Mouse (Mus musculus) E14TG2a.4 (cell line): ENCODE measurements around the gene Dynlt1c.
"Not testable (repeated sequence)": the region's sequence is repeated elsewhere in the genome, so short reads cannot be mapped to it uniquely, and the experiment has no call there.

ENCODE experiments used
- CTCF ChIP-seq: conservative IDR thresholded peaks from 2 replicates; pipeline ENCODE4 v1.5.1; 2014; ENCODE audit warnings: low read length
- POU5F1 ChIP-seq: IDR thresholded peaks from 2 replicates; pipeline ENCODE4 v1.6.1; 2014; ENCODE audit warnings: low read length, borderline replicate concordance

DNA sequence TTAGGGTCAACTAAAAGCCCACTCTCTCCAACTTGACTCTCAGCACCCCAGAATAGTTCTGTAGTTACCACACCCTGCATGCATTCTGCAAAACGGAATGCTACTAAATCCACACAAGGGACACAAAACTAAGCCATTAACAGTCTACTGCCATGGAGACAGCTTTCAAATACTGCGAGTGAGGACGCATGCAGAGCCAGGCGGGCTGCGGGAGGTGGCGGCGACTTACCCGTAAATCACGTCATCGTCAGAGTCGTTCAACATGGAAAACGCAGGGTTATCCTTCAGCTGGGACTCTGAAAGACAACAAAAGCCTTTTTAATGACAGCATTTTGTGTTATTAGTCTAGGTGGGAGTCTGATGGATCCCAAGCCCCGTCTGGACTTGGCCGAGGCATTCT lies 12.1 kb downstream of the Dynlt1c start:
- TF ChIP-seq CTCF, POU5F1: not testable (repeated sequence)
